Mouse (Mus musculus) testis, adult 2 months (tissue): ENCODE measurements around the gene Clip2. TPM values are rescaled to one million over a fixed set of nuclear protein-coding genes. Genes with fewer than 3 reads are reported as not detected.
A peak's percentile ranks its signal among the peaks of the same experiment; 100 is the strongest.

Experiments used
- H3K27ac ChIP-seq: fragments of 200-500 bp; 2 replicates; pipeline ENCODE4 v1.5.1; 2012; ENCODE audit warnings: low read depth, low read length; ENCODE audit not compliant: control insufficient read depth, insufficient read depth
- H3K27me3 ChIP-seq: fragments of 200-500 bp; 2 replicates; pipeline ENCODE4 v1.6.1; 2012; ENCODE audit warnings: mild to moderate bottlenecking, low read length, moderate library complexity; ENCODE audit not compliant: control insufficient read depth, insufficient read depth
- H3K36me3 ChIP-seq: fragments of 200-500 bp; 2 replicates; pipeline ENCODE4 v1.6.1; 2012; ENCODE audit warnings: mild to moderate bottlenecking, low read length; ENCODE audit not compliant: control insufficient read depth, insufficient read depth
- H3K4me1 ChIP-seq: fragments of 200-500 bp; 2 replicates; pipeline ENCODE4 v1.6.1; 2012; ENCODE audit warnings: low read length; ENCODE audit not compliant: control insufficient read depth, insufficient read depth
- H3K4me3 ChIP-seq: fragments of 200-500 bp; 2 replicates; pipeline ENCODE4 v1.5.1; 2012; ENCODE audit warnings: low read depth, mild to moderate bottlenecking, low read length, moderate library complexity, mixed read lengths; ENCODE audit not compliant: control insufficient read depth
- CTCF ChIP-seq: fragments of 200-500 bp; IDR thresholded peaks from 2 replicates; pipeline ENCODE4 v1.5.1; 2012; ENCODE audit warnings: low read depth, mild to moderate bottlenecking, inconsistent platforms, low read length, moderate library complexity; ENCODE audit not compliant: control insufficient read depth, insufficient read depth, insufficient replicate concordance
- POLR2A ChIP-seq: fragments of 200-500 bp; IDR thresholded peaks from 2 replicates; pipeline ENCODE4 v1.6.1; 2012; ENCODE audit warnings: low read depth, mild to moderate bottlenecking, inconsistent platforms, low read length, moderate library complexity; ENCODE audit not compliant: control insufficient read depth
- polyA plus RNA-seq: library from polyadenylated mRNA; depleted of rRNA; stranded (reverse); fragments of >200 nt; gene quantifications from 2 replicates; pipeline ENCODE4 v1.2.3, GENCODE M21; 2012

Clip2 gene
- polyA plus RNA-seq, 1 experiment = 4.2 TPM

- Histone ChIP-seq H3K36me3 (no peaks in the 10 kb centered on the region), H3K4me1 (peaks cover 4% of the 10 kb centered on the region), H3K27ac (no peak overlapping the region), H3K4me3 (no peak overlapping the region), H3K27me3 (no peaks in the 10 kb centered on the region)
- peak; percentile 83 for TF ChIP-seq CTCF
- no peak for TF ChIP-seq POLR2A
These were observed 61.8 kb downstream of the Clip2 start for GRCm38 (mm10) chr5:134490465-134490864.

GRCm38 (mm10) chr5:134489583-134489982, 62.7 kb downstream of the Clip2 start:
- TF ChIP-seq CTCF (peak; percentile 74), POLR2A (no peak)
- no peaks in the 10 kb centered on the region for H3K27me3 ChIP-seq
- peaks cover 7% of the 10 kb centered on the region for H3K4me1 ChIP-seq
- H3K4me3 ChIP-seq = no peak overlapping the region
- no peak overlapping the region for H3K27ac ChIP-seq
- no peaks in the 10 kb centered on the region for H3K36me3 ChIP-seq

- TF ChIP-seq CTCF (no peak), POLR2A (no peak)
- peaks cover 7% of the 10 kb centered on the region for H3K4me1 ChIP-seq
- H3K27ac ChIP-seq = no peak overlapping the region
- H3K27me3 ChIP-seq = no peaks in the 10 kb centered on the region
- no peak overlapping the region for H3K4me3 ChIP-seq
- H3K36me3 ChIP-seq = no peaks in the 10 kb centered on the region
These were observed 63.6 kb downstream of the Clip2 start for GRCm38 (mm10) chr5:134488596-134488995.

GRCm38 (mm10) chr5:134488042-134488441, 64.2 kb downstream of the Clip2 start:
- Histone ChIP-seq H3K27ac (no peak overlapping the region), H3K4me1 (peaks cover 7% of the 10 kb centered on the region), H3K36me3 (no peaks in the 10 kb centered on the region), H3K27me3 (no peaks in the 10 kb centered on the region), H3K4me3 (no peak overlapping the region)
- TF ChIP-seq POLR2A (no peak), CTCF (no peak)

GRCm38 (mm10) chr5:134485900-134486665, 66.2 kb downstream of the Clip2 start:
- H3K27me3 ChIP-seq = no peaks in the 10 kb centered on the region
- no peak overlapping the region for H3K4me3 ChIP-seq
- no peaks in the 10 kb centered on the region for H3K36me3 ChIP-seq
- TF ChIP-seq CTCF (peak; percentile 98; the same call in 1 of the 2 replicates), POLR2A (no peak)
- H3K4me1 ChIP-seq = peaks cover 7% of the 10 kb centered on the region
- no peak overlapping the region for H3K27ac ChIP-seq

GRCm38 (mm10) chr5:134485183-134485730, 67.0 kb downstream of the Clip2 start:
- Histone ChIP-seq H3K36me3 (no peaks in the 10 kb centered on the region), H3K27ac (no peak overlapping the region), H3K4me3 (no peak overlapping the region), H3K27me3 (no peaks in the 10 kb centered on the region), H3K4me1 (peaks cover 7% of the 10 kb centered on the region)
- TF ChIP-seq POLR2A = no peak
- TF ChIP-seq CTCF = no peak

GRCm38 (mm10) chr5:134483291-134483690, 68.9 kb downstream of the Clip2 start:
- Histone ChIP-seq H3K36me3 (no peaks in the 10 kb centered on the region), H3K4me1 (peaks cover 7% of the 10 kb centered on the region), H3K27ac (no peak overlapping the region), H3K27me3 (no peaks in the 10 kb centered on the region), H3K4me3 (no peak overlapping the region)
- TF ChIP-seq POLR2A (no peak), CTCF (no peak)
